ENCODE assay signal across 8 mouse cellular contexts in the genomic region with DNA sequence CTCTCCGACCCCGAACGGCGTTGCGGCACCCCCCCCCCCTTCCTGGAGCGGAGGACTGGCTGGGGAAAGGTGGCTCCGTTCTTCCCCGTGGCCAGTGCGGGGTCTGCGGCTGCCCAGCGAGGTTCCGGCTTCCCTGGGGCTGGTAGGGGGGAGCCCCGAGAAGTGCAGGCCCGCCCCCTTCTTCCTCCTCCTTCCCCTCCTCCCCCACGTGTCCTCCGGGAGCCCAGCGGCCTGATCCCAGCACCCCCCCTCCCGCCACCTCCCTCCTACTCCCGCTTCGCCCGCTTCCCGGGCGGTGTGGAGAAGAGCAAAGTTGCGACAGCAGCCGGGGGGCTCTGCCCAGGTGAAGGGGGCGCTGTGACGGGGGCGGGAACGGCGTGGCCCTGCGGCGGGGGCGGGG. TPM values are rescaled to one million over a fixed set of nuclear protein-coding genes. Genes with fewer than 3 reads are reported as not detected.
DNase-seq lines count a peak whose midpoint lies in the region; ATAC-seq and TF ChIP-seq lines count a peak whose summit lies in the region.

A gene (plus strand): TSS at position 218 of the 400 bp plus-strand sequence.

- H3K4me2 ChIP-seq in forebrain, embryonic 11.5 days (ENCODE audit: low read depth, low read length, severe bottlenecking), result peak within 1 kb of the TSS; percentile 71
- peak within 1 kb of the TSS; percentile 81 for H3K4me2 ChIP-seq in lung, embryonic 15.5 days

- WGBS in forebrain, embryonic 11.5 days, result 16% methylated on average over 11 of the region's 33 CpGs
- 7% methylated on average over 22 of the region's 33 CpGs for WGBS in lung, embryonic 15.5 days

- intact Hi-C loops in heart, postnatal 25 days (cut with DNase I), result loop anchor here (2.0 kb wide), 2 partner anchors 18 to 26 kb away; no protein-coding TSS in a partner anchor

- no peaks in the 10 kb centered on the region for H3K27me3 ChIP-seq in forebrain, embryonic 11.5 days (ENCODE audit: control insufficient read depth, insufficient read depth, low read length)
- H3K27me3 ChIP-seq in lung, embryonic 15.5 days, result peaks cover 9% of the 10 kb centered on the region; the same call in 1 of the 2 replicates

- ATAC-seq in forebrain, embryonic 11.5 days (replicated peaks; ENCODE audit: low FRiP score), result peak; percentile 17; the same call in 1 of the 2 replicates
- peak; percentile 45 for ATAC-seq in lung, embryonic 15.5 days (ENCODE audit: borderline replicate concordance, extremely low read depth, low FRiP score, low TSS enrichment)

- peak within 1 kb of the TSS; percentile 46 for H3K4me3 ChIP-seq in forebrain, embryonic 11.5 days (ENCODE audit: low read depth, low read length)
- peak within 1 kb of the TSS; percentile 54 for H3K4me3 ChIP-seq in layer of hippocampus, adult 2 months
- peak within 1 kb of the TSS; percentile 59 for H3K4me3 ChIP-seq in lung, embryonic 15.5 days

- no peak within 1 kb of the TSS for H3K27ac ChIP-seq in forebrain, embryonic 11.5 days (ENCODE audit: low read depth, low read length)
- H3K27ac ChIP-seq in layer of hippocampus, adult 2 months, result 0 out of 2 replicates have a peak within 1 kb of the TSS, but pooled peaks have one; percentile 28
- peak within 1 kb of the TSS; percentile 63 for H3K27ac ChIP-seq in lung, embryonic 15.5 days

- H3K9me3 ChIP-seq in forebrain, embryonic 11.5 days (ENCODE audit: control insufficient read depth, low read length), result no peaks in the 10 kb centered on the region
- no peaks in the 10 kb centered on the region for H3K9me3 ChIP-seq in lung, embryonic 15.5 days

- 0 out of 2 replicates have a peak, but pooled peaks cover 2% of the 10 kb centered on the region for H3K4me1 ChIP-seq in forebrain, embryonic 11.5 days (replicated peaks; ENCODE audit: control insufficient read depth, insufficient read depth, low read length)
- H3K4me1 ChIP-seq in lung, embryonic 15.5 days, result 0 out of 2 replicates have a peak, but pooled peaks cover 6% of the 10 kb centered on the region

- H3K9ac ChIP-seq in forebrain, embryonic 11.5 days (ENCODE audit: low read length), result peak within 1 kb of the TSS; percentile 58
- H3K9ac ChIP-seq in lung, embryonic 15.5 days, result peak within 1 kb of the TSS; percentile 46

- H3K36me3 ChIP-seq in forebrain, embryonic 11.5 days (ENCODE audit: control insufficient read depth, insufficient read depth, low read length), result no peaks in the 10 kb centered on the region
- no peaks in the 10 kb centered on the region for H3K36me3 ChIP-seq in lung, embryonic 15.5 days

- TF ChIP-seq CTCF in layer of hippocampus, adult 2 months (conservative IDR thresholded peaks at IDR 0.05), result no peak

- DNase-seq in ES-CJ7 (ENCODE audit: low read depth, low spot score) (peak; percentile 28), adipocyte (ENCODE audit: low spot score) (no peak)
- DNase-seq in adrenal gland, postnatal 14 days, result peak; percentile 81
- peak; percentile 78 for DNase-seq in forebrain, embryonic 11.5 days (ENCODE audit: low spot score)
- peak; percentile 34 for DNase-seq in heart, postnatal 25 days (ENCODE audit: low spot score)
- no peak for DNase-seq in layer of hippocampus, adult 2 months (ENCODE audit: low spot score in 2 of 2)
- DNase-seq in ovary, postnatal 36 days (ENCODE audit: low spot score), result peak; percentile 61

RNA-seq across cellular contexts. Expression of the gene that starts here (rescaled TPM):
- total RNA-seq in adrenal gland, postnatal 14 days (2021), result 9.8 and 10.1 TPM in 2 replicates
- polyA plus RNA-seq in forebrain, embryonic 11.5 days (2014; fragmentation: Nextera tagmentation; extraction: Ambion mirVana), result 7.9 and 8.1 TPM in 2 replicates
- total RNA-seq in heart, postnatal 25 days (2021), result 1 to 10 TPM; 5.3 to 7.6 TPM
- total RNA-seq in layer of hippocampus, adult 2 months (2021), result 10 to 100 TPM; 15.0 to 21.0 TPM
- polyA plus RNA-seq in lung, embryonic 15.5 days (2015; fragmentation: Nextera tagmentation; extraction: Ambion mirVana), result 4.8 and 5.2 TPM in 2 replicates

Comparison
In these comparisons a context has a peak if more than half of its experiments do, and no peak if none do; other contexts are left out.
1. DNase-seq: peak in ES-CJ7 (single experiment), adrenal gland, postnatal 14 days (single experiment), forebrain, embryonic 11.5 days (single experiment), heart, postnatal 25 days (single experiment) and ovary, postnatal 36 days (single experiment); none in layer of hippocampus, adult 2 months (0 of 2) and adipocyte (single experiment).
2. Peak in every context shown above with its lines, with median percentiles within 50 percentile points of each other: H3K4me3 ChIP-seq.